Mouse (Mus musculus) liver, embryonic 13.5 days (tissue): ENCODE measurements around the gene Fam71e1. TPM values are rescaled to one million over a fixed set of nuclear protein-coding genes. Genes with fewer than 3 reads are reported as not detected.

Experiments used
- ATAC-seq: fragments of 200-750 bp; cut with Nextera tagmentation; 2 replicates; pipeline ENCODE4 v1.8.0; 2017; ENCODE audit warnings: low read depth, mild to moderate bottlenecking, moderate number of reproducible peaks, moderate library complexity
- DNase-seq: peaks from one replicate; pipeline ENCODE4 v3.0.0; 2022
- H3K27ac ChIP-seq: fragments of 300-500 bp; sonication (generic); 2 replicates; pipeline ENCODE4 v1.5.1; 2015; ENCODE audit warnings: moderate library complexity, mild to moderate bottlenecking, inconsistent platforms
- H3K27me3 ChIP-seq: fragments of 300-500 bp; sonication (generic); 2 replicates; pipeline ENCODE4 v1.6.1; 2015; ENCODE audit warnings: mild to moderate bottlenecking, inconsistent platforms
- H3K36me3 ChIP-seq: fragments of 300-500 bp; sonication (generic); 2 replicates; pipeline ENCODE4 v1.6.1; 2015; ENCODE audit warnings: mild to moderate bottlenecking, inconsistent platforms
- H3K4me1 ChIP-seq: fragments of 300-500 bp; sonication (generic); replicated peaks from 2 replicates; pipeline ENCODE4 v1.6.1; 2015; ENCODE audit warnings: inconsistent platforms
- H3K4me2 ChIP-seq: fragments of 300-500 bp; sonication (generic); 2 replicates; pipeline ENCODE4 v1.6.1; 2015; ENCODE audit warnings: inconsistent platforms, mild to moderate bottlenecking, moderate library complexity
- H3K4me3 ChIP-seq: fragments of 300-500 bp; sonication (generic); replicated peaks from 2 replicates; pipeline ENCODE4 v1.5.1; 2015; ENCODE audit warnings: mild to moderate bottlenecking, inconsistent platforms
- H3K9ac ChIP-seq: fragments of 300-500 bp; sonication (generic); 2 replicates; pipeline ENCODE4 v1.6.1; 2015; ENCODE audit warnings: mild to moderate bottlenecking, inconsistent platforms
- H3K9me3 ChIP-seq: fragments of 300-500 bp; sonication (generic); replicated peaks from 2 replicates; pipeline ENCODE4 v1.6.1; 2016; ENCODE audit warnings: inconsistent platforms
- WGBS: fragments of 180-500 bp; shearing (Covaris S2); methylation state at CpG from one replicate; pipeline ENCODE4 v1.1.7; 2015; ENCODE audit not compliant: insufficient replicate concordance; 5-methylcytosine and 5-hydroxymethylcytosine counted together
- polyA plus RNA-seq: library from polyadenylated mRNA; unstranded; fragments of >200 nt; fragmentation: Nextera tagmentation; extraction: Ambion mirVana; gene quantifications from 2 replicates; pipeline ENCODE4 v1.2.1, GENCODE M21; 2015

The Fam71e1 gene
- polyA plus RNA-seq, 1 experiment from 2014 or later: 1.5 TPM

- no peak for ATAC-seq
- Histone ChIP-seq H3K9me3 (no peaks in the 10 kb centered on the region), H3K4me2 (peak within 1 kb of the TSS; percentile 92), H3K36me3 (0 out of 2 replicates have a peak, but pooled peaks cover 10% of the 10 kb centered on the region), H3K4me1 (peaks cover 62% of the 10 kb centered on the region), H3K9ac (peak within 1 kb of the TSS; percentile 42), H3K27me3 (peaks cover 53% of the 10 kb centered on the region), H3K27ac (peak within 1 kb of the TSS; percentile 15; the same call in 1 of the 2 replicates), H3K4me3 (peak within 1 kb of the TSS; percentile 16)
- no peak for DNase-seq
- WGBS: 60% methylated on average over 2 of the region's 2 CpGs
Observed at GRCm38 (mm10) chr7:44465111-44465510, 31.3 kb upstream of the Fam71e1 start, which contains the start of gene Aspdh. Gene Aspdh, plus strand, starts transcription at chr7:44465391.

GRCm38 (mm10) chr7:44466006-44466887 is 30.1 kb upstream of the Fam71e1 start:
- Histone ChIP-seq H3K27me3 (peaks cover 41% of the 10 kb centered on the region), H3K9me3 (no peaks in the 10 kb centered on the region), H3K9ac (peak overlapping the region; percentile 23; the same call in 1 of the 2 replicates), H3K27ac (peak overlapping the region; percentile 31; the same call in 1 of the 2 replicates), H3K36me3 (peaks cover 21% of the 10 kb centered on the region), H3K4me1 (peaks cover 74% of the 10 kb centered on the region), H3K4me2 (peak overlapping the region; percentile 92), H3K4me3 (0 out of 2 replicates have a peak overlapping the region, but pooled peaks have one; percentile 16)
- DNase-seq: no peak
- no peak for ATAC-seq
- WGBS: 68% methylated on average over 10 of the region's 10 CpGs

DNA sequence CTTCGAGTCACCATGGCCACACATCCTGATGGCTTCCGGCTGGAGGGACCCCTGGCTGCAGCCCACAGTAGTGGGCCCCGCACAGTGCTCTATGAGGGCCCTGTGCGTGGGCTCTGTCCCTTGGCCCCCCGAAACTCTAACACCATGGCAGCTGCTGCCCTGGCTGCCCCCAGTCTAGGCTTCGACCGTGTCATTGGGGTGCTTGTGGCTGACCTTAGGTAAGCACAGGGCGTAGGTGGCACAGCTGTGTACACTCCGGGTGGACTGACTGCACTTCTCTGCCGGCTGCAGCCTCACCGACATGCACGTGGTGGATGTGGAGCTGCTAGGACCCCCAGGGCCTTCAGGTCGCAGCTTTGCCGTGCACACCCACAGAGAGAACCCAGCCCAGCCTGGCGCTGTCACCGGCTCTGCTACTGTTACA is 29.5 kb upstream of the Fam71e1 start:
- Histone ChIP-seq H3K4me3 (peak overlapping the region; percentile 88; the same call in 1 of the 2 replicates), H3K9me3 (no peaks in the 10 kb centered on the region), H3K36me3 (peaks cover 26% of the 10 kb centered on the region), H3K4me2 (peak overlapping the region; percentile 92), H3K27me3 (peaks cover 35% of the 10 kb centered on the region), H3K27ac (peak overlapping the region; percentile 31), H3K4me1 (peaks cover 80% of the 10 kb centered on the region), H3K9ac (0 out of 2 replicates have a peak overlapping the region, but pooled peaks have one; percentile 5)
- no peak for ATAC-seq
- DNase-seq: no peak
- WGBS: 82% methylated on average over 16 of the region's 16 CpGs

GRCm38 (mm10) chr7:44467811-44468411 is 28.5 kb upstream of the Fam71e1 start, which contains the start of gene Josd2:
Gene Josd2, plus strand, starts transcription at chr7:44467980.
- H3K9ac ChIP-seq: peak within 1 kb of the TSS; percentile 92
- peak within 1 kb of the TSS; percentile 92 for H3K4me2 ChIP-seq
- peaks cover 90% of the 10 kb centered on the region for H3K4me1 ChIP-seq
- peaks cover 26% of the 10 kb centered on the region for H3K36me3 ChIP-seq
- ATAC-seq (peak; percentile 86), DNase-seq (peak; percentile 95)
- H3K27me3 ChIP-seq: peaks cover 27% of the 10 kb centered on the region
- under 1% methylated on average over 42 of the region's 42 CpGs for whole genome bisulfite sequencing
- H3K9me3 ChIP-seq: no peaks in the 10 kb centered on the region
- peak within 1 kb of the TSS; percentile 88 for H3K4me3 ChIP-seq
- peak within 1 kb of the TSS; percentile 97 for H3K27ac ChIP-seq

GRCm38 (mm10) chr7:44468644-44469285 is 27.6 kb upstream of the Fam71e1 start:
- peaks cover 94% of the 10 kb centered on the region for H3K4me1 ChIP-seq
- peak; percentile 27 for ATAC-seq
- peak overlapping the region; percentile 88 for H3K4me3 ChIP-seq
- peak; percentile 66 for DNase-seq
- peaks cover 26% of the 10 kb centered on the region for H3K36me3 ChIP-seq
- H3K9ac ChIP-seq: peak overlapping the region; percentile 92
- peak overlapping the region; percentile 92 for H3K4me2 ChIP-seq
- WGBS: 52% methylated on average over 15 of the region's 15 CpGs
- H3K27me3 ChIP-seq: peaks cover 24% of the 10 kb centered on the region
- peak overlapping the region; percentile 97 for H3K27ac ChIP-seq
- H3K9me3 ChIP-seq: no peaks in the 10 kb centered on the region

DNA sequence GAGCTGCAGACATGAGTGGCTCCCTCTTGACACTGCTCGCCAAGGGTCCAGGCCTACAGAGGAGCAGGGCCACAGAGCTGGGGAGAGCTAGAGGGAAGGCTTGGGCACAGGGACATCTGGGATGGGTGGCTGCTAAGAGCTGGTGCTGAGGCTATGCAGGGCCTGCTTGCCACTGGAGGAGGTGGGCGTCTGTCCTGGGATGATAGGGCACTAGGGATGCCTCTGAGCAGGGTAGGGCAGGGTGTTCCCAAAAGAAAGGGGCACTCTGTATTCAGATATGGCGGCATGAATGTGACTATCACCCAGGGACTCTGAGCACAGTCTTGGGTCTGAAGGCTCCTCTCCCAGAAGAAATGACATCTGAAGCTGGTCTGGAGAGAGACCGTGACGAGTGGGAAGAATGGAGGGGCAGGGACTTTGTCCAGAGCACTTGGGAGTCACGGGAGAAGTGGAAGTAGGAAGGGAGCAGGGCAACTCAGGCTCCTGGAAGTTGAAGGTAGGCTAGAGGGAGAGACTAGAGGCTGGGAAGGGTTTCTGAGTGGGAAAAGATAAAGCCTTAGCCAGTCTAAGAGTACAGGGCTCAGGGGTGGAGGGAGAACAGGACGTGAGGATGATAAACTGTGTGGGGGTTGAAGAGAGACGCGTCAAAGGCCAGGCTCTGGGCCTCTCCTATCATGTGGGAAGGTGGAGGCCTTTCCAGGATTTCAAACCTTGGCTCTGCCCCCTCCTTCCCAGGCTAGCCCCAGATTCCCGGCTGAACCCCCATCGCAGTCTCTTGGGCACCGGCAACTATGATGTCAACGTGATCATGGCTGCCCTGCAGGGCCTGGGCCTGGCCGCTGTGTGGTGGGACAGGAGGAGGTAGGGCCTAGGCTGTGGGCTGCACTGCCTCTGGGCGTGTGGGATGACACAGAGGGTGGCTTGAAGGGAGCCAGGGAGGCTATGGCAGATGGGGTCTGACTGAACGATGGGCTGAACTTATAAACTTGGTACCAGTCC is 26.4 kb upstream of the Fam71e1 start:
- Histone ChIP-seq H3K36me3 (peaks cover 26% of the 10 kb centered on the region), H3K27me3 (peaks cover 24% of the 10 kb centered on the region), H3K4me2 (peak overlapping the region; percentile 92), H3K4me3 (peak overlapping the region; percentile 88), H3K4me1 (peaks cover 91% of the 10 kb centered on the region), H3K27ac (peak overlapping the region; percentile 97), H3K9ac (peak overlapping the region; percentile 92), H3K9me3 (no peaks in the 10 kb centered on the region)
- 59% methylated on average over 16 of the region's 16 CpGs for WGBS
- peak; percentile 83 for DNase-seq
- peak; percentile 69 for ATAC-seq

GRCm38 (mm10) chr7:44470696-44471612 is 25.4 kb upstream of the Fam71e1 start:
- 76% methylated on average over 16 of the region's 16 CpGs for WGBS
- H3K9ac ChIP-seq: peak overlapping the region; percentile 92
- no peak for ATAC-seq
- no peaks in the 10 kb centered on the region for H3K9me3 ChIP-seq
- peaks cover 30% of the 10 kb centered on the region for H3K27me3 ChIP-seq
- H3K36me3 ChIP-seq: peaks cover 26% of the 10 kb centered on the region
- peaks cover 87% of the 10 kb centered on the region for H3K4me1 ChIP-seq
- H3K4me2 ChIP-seq: peak overlapping the region; percentile 92
- H3K4me3 ChIP-seq: peak overlapping the region; percentile 88
- DNase-seq: peak; percentile 62
- H3K27ac ChIP-seq: peak overlapping the region; percentile 97

DNA sequence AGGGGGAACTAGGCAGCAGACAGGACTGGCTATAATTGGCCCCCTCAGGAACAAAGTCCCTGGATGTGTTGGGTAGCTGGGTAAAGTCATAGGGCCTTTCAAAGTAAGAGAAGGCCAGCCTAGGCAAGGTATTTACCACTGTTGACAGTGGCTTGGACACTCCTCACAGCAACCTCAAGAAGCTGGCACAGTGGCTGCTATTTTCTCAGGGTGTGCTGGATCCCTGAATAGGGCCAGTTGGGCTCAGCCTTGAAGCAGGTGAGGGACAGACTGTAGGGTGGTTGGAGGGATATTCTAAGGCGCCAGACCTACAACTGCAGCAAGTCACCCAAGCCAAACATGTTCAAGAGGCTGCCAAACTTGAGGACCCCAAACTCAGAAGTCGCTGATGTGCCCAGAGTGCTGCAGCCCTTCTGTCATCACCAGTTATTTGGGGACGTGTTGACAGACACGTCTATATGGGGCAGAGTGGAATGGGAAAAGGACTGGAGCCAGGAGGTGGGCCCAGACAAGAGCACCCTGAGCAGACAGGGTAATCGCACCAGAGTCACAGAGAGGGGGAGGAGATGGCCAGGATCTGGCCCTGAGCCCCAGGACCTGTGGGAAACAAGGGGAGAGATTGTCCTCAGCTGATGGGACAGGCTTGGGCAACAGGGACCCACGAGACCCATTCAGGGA is 24.4 kb upstream of the Fam71e1 start:
- ATAC-seq (no peak), DNase-seq (no peak)
- Histone ChIP-seq H3K4me1 (peaks cover 76% of the 10 kb centered on the region), H3K9me3 (no peaks in the 10 kb centered on the region), H3K36me3 (peaks cover 26% of the 10 kb centered on the region), H3K27me3 (peaks cover 41% of the 10 kb centered on the region), H3K27ac (peak overlapping the region; percentile 97), H3K4me2 (no peak overlapping the region), H3K9ac (peak overlapping the region; percentile 92; the same call in 1 of the 2 replicates), H3K4me3 (no peak overlapping the region)
- WGBS: 49% methylated on average over 6 of the region's 6 CpGs

GRCm38 (mm10) chr7:44472558-44472885 is 23.9 kb upstream of the Fam71e1 start:
- peaks cover 26% of the 10 kb centered on the region for H3K36me3 ChIP-seq
- DNase-seq: no peak
- peaks cover 46% of the 10 kb centered on the region for H3K27me3 ChIP-seq
- 43% methylated on average over 1 of the region's 1 CpGs for whole genome bisulfite sequencing
- ATAC-seq: no peak
- no peaks in the 10 kb centered on the region for H3K9me3 ChIP-seq
- peak overlapping the region; percentile 97; the same call in 1 of the 2 replicates for H3K27ac ChIP-seq
- H3K9ac ChIP-seq: peak overlapping the region; percentile 65; the same call in 1 of the 2 replicates
- no peak overlapping the region for H3K4me2 ChIP-seq
- H3K4me3 ChIP-seq: no peak overlapping the region
- H3K4me1 ChIP-seq: peaks cover 71% of the 10 kb centered on the region
